Mouse (Mus musculus): ENCODE data around the gene Snx9. TPM values are rescaled to one million over a fixed set of nuclear protein-coding genes. Genes with fewer than 3 reads are reported as not detected.

Gene Snx9
- polyA plus RNA-seq, 1 experiment from 2014 or later, result 39.9 TPM

DNA sequence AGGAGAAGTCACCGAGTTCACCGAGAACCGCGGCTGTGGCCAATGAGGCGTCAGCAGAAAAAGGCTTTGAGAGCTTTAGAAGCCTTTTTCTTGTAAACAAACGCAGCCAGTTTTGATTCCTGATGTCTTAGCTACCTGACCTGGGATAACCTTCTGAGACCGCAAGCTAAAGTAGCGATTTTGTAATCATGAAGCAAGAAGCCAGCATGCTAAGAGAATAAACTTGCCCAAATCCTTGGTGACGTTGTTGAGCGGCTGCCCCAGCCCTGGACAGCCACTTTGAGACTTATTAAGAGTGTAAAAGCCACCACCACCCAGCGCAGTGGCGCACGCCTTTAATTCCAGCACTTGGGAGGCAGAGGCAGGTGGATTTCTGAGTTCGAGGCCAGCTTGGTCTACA is 95.1 kb downstream of the Snx9 start:
- no peaks in the 10 kb centered on the region for H3K9me3 ChIP-seq (ENCODE audit: control insufficient read depth, low read depth, low read length)
- no peak overlapping the region for H3K4me2 ChIP-seq (replicated peaks; ENCODE audit: low read depth, low read length)
- H3K9ac ChIP-seq (replicated peaks; ENCODE audit: low read depth, low read length), result no peak overlapping the region
- ATAC-seq (ENCODE audit: insufficient number of reproducible peaks, insufficient read depth, low FRiP score, low read depth), result no peak
- H3K4me1 ChIP-seq (ENCODE audit: control insufficient read depth, insufficient read depth, low read length), result peaks cover 17% of the 10 kb centered on the region
- H3K36me3 ChIP-seq (ENCODE audit: control insufficient read depth, insufficient read depth, low read length), result peaks cover 1% of the 10 kb centered on the region
- H3K27ac ChIP-seq (ENCODE audit: low read length), result no peak overlapping the region
- H3K4me3 ChIP-seq (ENCODE audit: low read depth, low read length), result no peak overlapping the region
- WGBS, result 62% methylated on average over 14 of the region's 14 CpGs
- no peaks in the 10 kb centered on the region for H3K27me3 ChIP-seq (ENCODE audit: control insufficient read depth, insufficient read depth, low read length)

GRCm38 (mm10) chr17:5937441-5937840 is 96.3 kb downstream of the Snx9 start:
- H3K4me3 ChIP-seq (ENCODE audit: low read depth, low read length), result no peak overlapping the region
- no peaks in the 10 kb centered on the region for H3K27me3 ChIP-seq (ENCODE audit: control insufficient read depth, insufficient read depth, low read length)
- no peak overlapping the region for H3K27ac ChIP-seq (ENCODE audit: low read length)
- no peaks in the 10 kb centered on the region for H3K9me3 ChIP-seq (ENCODE audit: control insufficient read depth, low read depth, low read length)
- H3K4me1 ChIP-seq (ENCODE audit: control insufficient read depth, insufficient read depth, low read length), result peaks cover 22% of the 10 kb centered on the region
- no peak overlapping the region for H3K9ac ChIP-seq (replicated peaks; ENCODE audit: low read depth, low read length)
- no peaks in the 10 kb centered on the region for H3K36me3 ChIP-seq (ENCODE audit: control insufficient read depth, insufficient read depth, low read length)
- 62% methylated on average over 2 of the region's 2 CpGs for WGBS
- no peak for ATAC-seq (ENCODE audit: insufficient number of reproducible peaks, insufficient read depth, low FRiP score, low read depth)
- no peak overlapping the region for H3K4me2 ChIP-seq (replicated peaks; ENCODE audit: low read depth, low read length)

DNA sequence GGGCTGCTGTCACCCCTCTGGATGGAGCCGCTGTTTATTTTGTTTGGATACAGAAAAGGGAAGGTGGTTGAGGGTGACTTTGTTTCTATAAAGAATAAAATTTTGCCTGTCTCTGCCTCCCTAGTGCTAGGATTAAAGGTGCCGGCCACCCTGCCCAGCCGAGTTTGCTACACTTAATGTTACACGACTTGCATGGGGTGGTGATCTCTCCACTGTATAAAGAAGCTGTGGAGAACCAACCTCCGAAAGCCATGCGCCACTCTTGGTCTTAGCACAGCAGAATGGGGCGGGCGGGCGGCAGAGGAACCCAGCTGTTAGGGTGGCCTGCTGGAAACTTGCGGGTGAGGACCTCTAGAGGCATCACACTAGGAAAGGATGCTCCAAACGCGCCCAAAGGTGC is 98.7 kb downstream of the Snx9 start:
- H3K4me3 ChIP-seq (ENCODE audit: low read depth, low read length), result no peak overlapping the region
- H3K36me3 ChIP-seq (ENCODE audit: control insufficient read depth, insufficient read depth, low read length), result no peaks in the 10 kb centered on the region
- H3K9me3 ChIP-seq (ENCODE audit: control insufficient read depth, low read depth, low read length), result no peaks in the 10 kb centered on the region
- H3K4me1 ChIP-seq (ENCODE audit: control insufficient read depth, insufficient read depth, low read length), result peaks cover 20% of the 10 kb centered on the region
- H3K27me3 ChIP-seq (ENCODE audit: control insufficient read depth, insufficient read depth, low read length), result no peaks in the 10 kb centered on the region
- H3K4me2 ChIP-seq (replicated peaks; ENCODE audit: low read depth, low read length), result peak overlapping the region; percentile 76
- ATAC-seq (ENCODE audit: insufficient number of reproducible peaks, insufficient read depth, low FRiP score, low read depth), result no peak
- no peak overlapping the region for H3K9ac ChIP-seq (replicated peaks; ENCODE audit: low read depth, low read length)
- H3K27ac ChIP-seq (ENCODE audit: low read length), result no peak overlapping the region
- WGBS, result 53% methylated on average over 12 of the region's 12 CpGs

DNA sequence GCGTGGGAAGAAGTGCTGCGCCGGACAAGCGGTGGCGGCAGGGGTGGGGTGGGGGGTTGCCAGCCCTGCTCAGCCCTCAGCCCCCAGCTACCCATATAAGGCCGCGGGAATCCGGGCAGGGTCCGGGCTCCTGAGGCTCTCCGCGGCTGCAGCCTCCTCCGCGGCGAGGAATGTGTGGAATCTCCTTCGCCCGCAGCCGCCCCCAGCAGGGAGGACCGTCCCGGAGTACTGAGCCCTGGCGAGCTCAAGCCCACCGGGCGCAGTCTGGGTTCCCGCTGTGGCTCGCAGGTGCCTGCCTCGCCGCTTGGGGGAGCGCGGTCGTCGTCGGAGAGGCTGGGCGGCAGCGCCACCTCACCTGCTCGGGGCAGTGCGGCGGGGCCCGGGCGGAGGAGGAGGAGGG is 99.7 kb downstream of the Snx9 start:
- H3K27me3 ChIP-seq (ENCODE audit: control insufficient read depth, insufficient read depth, low read length), result no peaks in the 10 kb centered on the region
- H3K9ac ChIP-seq (replicated peaks; ENCODE audit: low read depth, low read length), result peak overlapping the region; percentile 25; the same call in 1 of the 2 replicates
- peak; percentile 91 for ATAC-seq (ENCODE audit: insufficient number of reproducible peaks, insufficient read depth, low FRiP score, low read depth)
- H3K4me1 ChIP-seq (ENCODE audit: control insufficient read depth, insufficient read depth, low read length), result peaks cover 14% of the 10 kb centered on the region
- under 1% methylated on average over 29 of the region's 38 CpGs for WGBS
- no peaks in the 10 kb centered on the region for H3K9me3 ChIP-seq (ENCODE audit: control insufficient read depth, low read depth, low read length)
- H3K36me3 ChIP-seq (ENCODE audit: control insufficient read depth, insufficient read depth, low read length), result no peaks in the 10 kb centered on the region
- H3K4me2 ChIP-seq (replicated peaks; ENCODE audit: low read depth, low read length), result peak overlapping the region; percentile 76
- peak overlapping the region; percentile 44; the same call in 1 of the 2 replicates for H3K27ac ChIP-seq (ENCODE audit: low read length)
- peak overlapping the region; percentile 73 for H3K4me3 ChIP-seq (ENCODE audit: low read depth, low read length)

DNA sequence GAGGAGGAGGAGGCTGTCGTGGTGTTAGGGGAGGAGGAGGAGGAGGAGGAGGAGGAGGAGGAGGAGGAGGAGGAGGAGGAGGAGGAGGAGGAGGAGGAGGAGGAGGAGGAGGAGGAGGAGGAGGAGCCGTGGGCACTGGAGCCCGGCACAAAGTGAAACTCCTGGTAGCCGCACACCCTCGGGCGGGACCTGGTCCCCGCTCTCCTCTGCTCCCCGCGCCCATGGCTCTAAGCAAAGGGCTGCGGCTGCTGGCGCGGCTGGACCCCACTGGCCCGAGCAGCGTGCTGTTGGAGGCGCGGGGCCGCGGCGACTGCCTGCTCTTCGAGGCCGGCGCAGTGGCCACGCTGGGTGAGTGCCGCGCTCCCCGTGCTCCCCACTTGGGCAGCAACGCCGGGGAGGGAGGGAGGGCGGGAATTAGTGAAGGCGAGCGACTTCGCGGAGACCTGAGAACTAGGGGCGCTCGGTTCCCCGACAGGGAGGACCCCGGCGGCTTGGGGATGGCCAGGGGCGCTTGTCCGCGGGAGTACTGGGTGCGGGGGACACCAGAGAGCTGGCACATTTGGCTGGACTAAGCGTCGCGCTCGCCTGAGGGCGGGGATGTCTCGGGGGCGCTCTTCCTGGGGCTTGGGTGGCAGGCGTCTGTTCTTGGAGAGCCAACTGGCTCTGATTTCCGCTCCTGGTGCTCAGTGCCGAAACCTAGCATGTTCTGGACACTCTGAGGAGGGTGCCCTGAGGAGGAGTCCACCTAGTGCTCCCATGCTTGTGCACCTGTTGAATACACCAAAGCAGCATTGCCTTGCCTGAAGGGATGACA is 100.3 kb downstream of the Snx9 start, which contains the start of gene Synj2:
Gene Synj2, plus strand, starts transcription at position 51 of the 814 bp plus-strand sequence.
- Histone ChIP-seq H3K4me1 (ENCODE audit: control insufficient read depth, insufficient read depth, low read length) (peaks cover 14% of the 10 kb centered on the region), H3K4me3 (ENCODE audit: low read depth, low read length) (peak within 1 kb of the TSS; percentile 73), H3K9me3 (ENCODE audit: control insufficient read depth, low read depth, low read length) (no peaks in the 10 kb centered on the region), H3K4me2 (replicated peaks; ENCODE audit: low read depth, low read length) (peak within 1 kb of the TSS; percentile 76), H3K36me3 (ENCODE audit: control insufficient read depth, insufficient read depth, low read length) (no peaks in the 10 kb centered on the region), H3K27me3 (ENCODE audit: control insufficient read depth, insufficient read depth, low read length) (no peaks in the 10 kb centered on the region), H3K27ac (ENCODE audit: low read length) (peak within 1 kb of the TSS; percentile 82), H3K9ac (replicated peaks; ENCODE audit: low read depth, low read length) (peak within 1 kb of the TSS; percentile 81)
- WGBS, result under 1% methylated on average over 48 of the region's 52 CpGs
- ATAC-seq (ENCODE audit: insufficient number of reproducible peaks, insufficient read depth, low FRiP score, low read depth), result peak; percentile 77

DNA sequence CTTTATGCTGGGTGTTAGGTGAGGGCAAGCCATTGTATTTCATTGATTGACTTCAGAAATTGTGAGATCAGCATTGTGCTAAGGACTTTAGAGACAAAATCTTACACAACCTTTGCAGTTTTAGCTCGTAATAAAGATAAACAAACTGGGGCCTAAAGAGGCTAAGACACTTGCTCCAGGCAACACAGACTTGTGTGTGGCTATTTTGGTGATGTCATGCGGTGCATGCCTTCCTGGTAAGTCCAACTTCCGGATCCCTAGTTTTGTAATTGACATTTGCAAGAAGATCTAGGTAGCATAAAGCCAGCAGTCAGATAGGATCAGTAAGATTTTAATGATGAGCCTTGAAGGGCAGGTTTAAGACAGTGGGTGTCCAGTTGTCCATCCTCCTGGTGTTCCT is 101.0 kb downstream of the Snx9 start:
- Histone ChIP-seq H3K4me2 (replicated peaks; ENCODE audit: low read depth, low read length) (peak overlapping the region; percentile 76), H3K27ac (ENCODE audit: low read length) (no peak overlapping the region), H3K4me1 (ENCODE audit: control insufficient read depth, insufficient read depth, low read length) (peaks cover 14% of the 10 kb centered on the region), H3K36me3 (ENCODE audit: control insufficient read depth, insufficient read depth, low read length) (no peaks in the 10 kb centered on the region), H3K4me3 (ENCODE audit: low read depth, low read length) (peak overlapping the region; percentile 73), H3K9me3 (ENCODE audit: control insufficient read depth, low read depth, low read length) (no peaks in the 10 kb centered on the region), H3K9ac (replicated peaks; ENCODE audit: low read depth, low read length) (peak overlapping the region; percentile 81), H3K27me3 (ENCODE audit: control insufficient read depth, insufficient read depth, low read length) (no peaks in the 10 kb centered on the region)
- ATAC-seq (ENCODE audit: insufficient number of reproducible peaks, insufficient read depth, low FRiP score, low read depth), result no peak
- WGBS, result 60% methylated on average over 3 of the region's 3 CpGs

DNA sequence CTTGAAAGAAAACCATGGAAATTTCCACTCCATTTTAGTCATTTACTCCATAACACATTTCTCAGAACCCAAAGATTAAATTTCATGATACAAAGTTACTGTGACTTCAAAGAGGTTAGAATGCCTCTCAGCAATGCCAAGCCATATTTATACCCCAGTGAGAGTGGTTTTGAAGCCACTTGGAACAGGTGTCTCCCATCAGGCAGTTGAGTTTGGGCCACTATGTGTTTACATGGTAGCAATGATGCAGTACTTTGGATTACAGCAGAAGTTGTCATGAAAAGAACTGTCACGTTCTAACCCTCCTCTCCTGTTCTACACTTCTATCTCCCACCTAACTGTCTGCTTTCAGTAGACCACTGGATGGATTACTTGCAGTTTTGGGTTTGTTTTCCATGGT is 101.9 kb downstream of the Snx9 start:
- no peak for ATAC-seq (ENCODE audit: insufficient number of reproducible peaks, insufficient read depth, low FRiP score, low read depth)
- H3K4me2 ChIP-seq (replicated peaks; ENCODE audit: low read depth, low read length), result no peak overlapping the region
- 41% methylated on average over 1 of the region's 1 CpGs for WGBS

DNA sequence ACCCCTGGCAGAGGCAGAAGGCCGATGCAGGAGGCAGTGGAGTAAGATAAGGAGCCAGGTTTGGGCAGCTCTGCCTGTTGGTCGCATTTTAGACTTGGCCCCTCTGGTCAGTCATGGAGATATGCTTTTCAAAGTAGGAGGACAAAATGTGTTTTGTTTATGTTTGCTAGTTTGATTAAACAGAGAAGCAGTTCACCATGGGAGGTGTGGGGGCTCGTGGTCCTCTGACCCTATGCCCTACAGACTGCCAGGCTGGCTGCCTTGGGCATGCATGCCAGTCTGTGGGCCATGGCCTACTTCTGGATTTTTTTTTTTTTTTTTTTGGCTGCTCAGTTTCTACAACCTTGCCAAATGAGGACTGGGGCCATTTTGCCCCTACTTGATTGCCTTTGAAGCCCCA is 105.9 kb downstream of the Snx9 start:
- H3K9me3 ChIP-seq (ENCODE audit: control insufficient read depth, low read depth, low read length), result no peaks in the 10 kb centered on the region
- H3K27ac ChIP-seq (ENCODE audit: low read length), result no peak overlapping the region
- no peak overlapping the region for H3K9ac ChIP-seq (replicated peaks; ENCODE audit: low read depth, low read length)
- no peaks in the 10 kb centered on the region for H3K27me3 ChIP-seq (ENCODE audit: control insufficient read depth, insufficient read depth, low read length)
- peaks cover 10% of the 10 kb centered on the region; the same call in 1 of the 2 replicates for H3K4me1 ChIP-seq (ENCODE audit: control insufficient read depth, insufficient read depth, low read length)
- H3K4me2 ChIP-seq (replicated peaks; ENCODE audit: low read depth, low read length), result no peak overlapping the region
- ATAC-seq (ENCODE audit: insufficient number of reproducible peaks, insufficient read depth, low FRiP score, low read depth), result no peak
- no peaks in the 10 kb centered on the region for H3K36me3 ChIP-seq (ENCODE audit: control insufficient read depth, insufficient read depth, low read length)
- no peak overlapping the region for H3K4me3 ChIP-seq (ENCODE audit: low read depth, low read length)
- WGBS, result 64% methylated on average over 3 of the region's 3 CpGs

More for the DNA sequence above, 101.9 kb downstream of the Snx9 start:
- Histone ChIP-seq H3K4me1 (ENCODE audit: control insufficient read depth, insufficient read depth, low read length) (peaks cover 14% of the 10 kb centered on the region), H3K4me3 (ENCODE audit: low read depth, low read length) (no peak overlapping the region), H3K27me3 (ENCODE audit: control insufficient read depth, insufficient read depth, low read length) (no peaks in the 10 kb centered on the region), H3K36me3 (ENCODE audit: control insufficient read depth, insufficient read depth, low read length) (no peaks in the 10 kb centered on the region), H3K9ac (replicated peaks; ENCODE audit: low read depth, low read length) (no peak overlapping the region), H3K9me3 (ENCODE audit: control insufficient read depth, low read depth, low read length) (no peaks in the 10 kb centered on the region), H3K27ac (ENCODE audit: low read length) (no peak overlapping the region)

All from stomach, embryonic 14.5 days (tissue).